Mouse (Mus musculus): ENCODE results near the gene Cdh16. TPM values are rescaled to one million over a fixed set of nuclear protein-coding genes. Genes with fewer than 3 reads are reported as not detected.

Gene Cdh16
- polyA plus RNA-seq, 1 experiment from 2014 or later, result not detected

GRCm38 (mm10) chr8:104638010-104638409 lies 13.8 kb upstream of the Cdh16 start:
- H3K27ac ChIP-seq (ENCODE audit: low read depth, low read length), result no peak overlapping the region
- H3K4me1 ChIP-seq (ENCODE audit: control insufficient read depth, insufficient read depth, low read length), result peaks cover 12% of the 10 kb centered on the region
- H3K27me3 ChIP-seq (replicated peaks; ENCODE audit: control insufficient read depth, insufficient read depth, low read length), result no peaks in the 10 kb centered on the region
- H3K4me2 ChIP-seq (ENCODE audit: low read length), result no peak overlapping the region
- no peak overlapping the region for H3K4me3 ChIP-seq (ENCODE audit: low read depth, low read length)
- no peak overlapping the region for H3K9ac ChIP-seq (ENCODE audit: low read length)
- DNase-seq (ENCODE audit: low spot score), result no peak
- no peaks in the 10 kb centered on the region for H3K9me3 ChIP-seq (replicated peaks; ENCODE audit: control insufficient read depth, low read length)
- peaks cover 25% of the 10 kb centered on the region for H3K36me3 ChIP-seq (ENCODE audit: control insufficient read depth, insufficient read depth, low read length)
- ATAC-seq, result no peak
- WGBS, result 90% methylated on average over 6 of the region's 6 CpGs

DNA sequence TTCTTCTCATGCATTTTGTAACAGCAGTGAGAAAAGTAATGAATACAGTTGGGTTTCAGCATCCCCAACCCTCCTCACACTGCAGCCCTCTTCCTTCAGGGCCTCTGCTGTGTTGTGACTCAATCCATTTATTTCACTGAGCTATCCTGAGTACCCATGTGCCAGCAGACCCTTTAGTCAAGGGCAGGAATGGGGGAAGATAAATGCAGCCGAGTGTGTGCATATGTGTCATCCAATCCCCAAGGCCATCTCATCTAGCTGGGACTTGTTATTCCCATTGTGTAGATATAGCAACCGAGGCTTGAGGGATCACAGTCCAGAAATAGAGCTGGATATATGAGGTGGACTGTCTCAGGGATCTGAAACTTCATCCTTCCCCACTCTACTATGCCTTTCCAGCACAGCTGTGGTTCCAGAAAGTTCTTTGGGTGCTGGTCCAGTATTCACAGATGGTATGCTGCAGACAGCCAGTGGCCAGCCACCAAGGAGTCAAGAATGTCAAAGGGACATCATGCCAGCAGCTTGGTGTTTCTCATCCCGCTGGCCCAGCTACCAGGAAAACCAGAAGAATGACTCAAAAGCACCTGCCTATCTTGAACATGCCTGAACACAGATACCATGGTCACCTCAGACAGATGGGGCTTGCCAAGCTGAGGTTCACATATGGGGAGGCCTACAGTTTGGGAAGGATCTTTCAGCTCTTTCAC lies 11.0 kb upstream of the Cdh16 start:
- no peak overlapping the region for H3K4me3 ChIP-seq (ENCODE audit: low read depth, low read length)
- no peaks in the 10 kb centered on the region for H3K4me1 ChIP-seq (ENCODE audit: control insufficient read depth, insufficient read depth, low read length)
- peaks cover 25% of the 10 kb centered on the region for H3K36me3 ChIP-seq (ENCODE audit: control insufficient read depth, insufficient read depth, low read length)
- H3K27ac ChIP-seq (ENCODE audit: low read depth, low read length), result no peak overlapping the region
- WGBS, result 87% methylated on average over 3 of the region's 3 CpGs
- DNase-seq (ENCODE audit: low spot score) (no peak), ATAC-seq (no peak)
- no peak overlapping the region for H3K9ac ChIP-seq (ENCODE audit: low read length)
- peaks cover 10% of the 10 kb centered on the region for H3K27me3 ChIP-seq (replicated peaks; ENCODE audit: control insufficient read depth, insufficient read depth, low read length)
- H3K9me3 ChIP-seq (replicated peaks; ENCODE audit: control insufficient read depth, low read length), result no peaks in the 10 kb centered on the region
- H3K4me2 ChIP-seq (ENCODE audit: low read length), result no peak overlapping the region

- ATAC-seq, result no peak
- Histone ChIP-seq H3K4me3 (ENCODE audit: low read depth, low read length) (no peak overlapping the region), H3K36me3 (ENCODE audit: control insufficient read depth, insufficient read depth, low read length) (peaks cover 12% of the 10 kb centered on the region), H3K9me3 (replicated peaks; ENCODE audit: control insufficient read depth, low read length) (no peaks in the 10 kb centered on the region), H3K4me1 (ENCODE audit: control insufficient read depth, insufficient read depth, low read length) (no peaks in the 10 kb centered on the region), H3K27me3 (replicated peaks; ENCODE audit: control insufficient read depth, insufficient read depth, low read length) (peaks cover 15% of the 10 kb centered on the region), H3K4me2 (ENCODE audit: low read length) (no peak overlapping the region), H3K9ac (ENCODE audit: low read length) (no peak overlapping the region), H3K27ac (ENCODE audit: low read depth, low read length) (no peak overlapping the region)
- WGBS, result 67% methylated on average over 9 of the region's 9 CpGs
- DNase-seq (ENCODE audit: low spot score), result no peak
Measured at GRCm38 (mm10) chr8:104633156-104633744, 9.1 kb upstream of the Cdh16 start.

DNA sequence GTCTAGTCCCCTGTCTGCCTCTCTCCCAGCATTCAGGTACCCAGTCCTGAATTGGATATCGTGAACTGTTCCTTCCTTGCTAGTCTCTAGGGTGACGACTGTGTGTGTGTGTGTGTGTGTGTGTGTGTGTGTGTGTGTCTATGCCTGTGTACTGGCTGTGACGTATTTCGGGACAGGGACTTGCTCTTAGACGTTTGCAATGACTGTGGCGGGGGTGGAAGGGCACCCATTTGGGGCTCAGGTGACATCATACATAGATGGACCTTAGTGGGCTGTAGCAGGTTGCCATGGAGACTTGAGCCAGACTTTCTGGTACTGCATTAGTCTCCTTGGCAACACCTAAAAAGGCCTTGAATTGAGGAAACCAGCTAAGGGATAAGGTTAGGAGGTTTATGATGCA lies 8.3 kb upstream of the Cdh16 start:
- Histone ChIP-seq H3K4me2 (ENCODE audit: low read length) (no peak overlapping the region), H3K27me3 (replicated peaks; ENCODE audit: control insufficient read depth, insufficient read depth, low read length) (peaks cover 15% of the 10 kb centered on the region), H3K4me1 (ENCODE audit: control insufficient read depth, insufficient read depth, low read length) (no peaks in the 10 kb centered on the region), H3K9ac (ENCODE audit: low read length) (no peak overlapping the region), H3K36me3 (ENCODE audit: control insufficient read depth, insufficient read depth, low read length) (peaks cover 9% of the 10 kb centered on the region), H3K4me3 (ENCODE audit: low read depth, low read length) (no peak overlapping the region), H3K27ac (ENCODE audit: low read depth, low read length) (no peak overlapping the region), H3K9me3 (replicated peaks; ENCODE audit: control insufficient read depth, low read length) (no peaks in the 10 kb centered on the region)
- peak; percentile 45 for DNase-seq (ENCODE audit: low spot score)
- peak; percentile 21; the same call in 1 of the 2 replicates for ATAC-seq
- 62% methylated on average over 6 of the region's 6 CpGs for WGBS

GRCm38 (mm10) chr8:104631975-104632374 lies 7.8 kb upstream of the Cdh16 start:
- DNase-seq (ENCODE audit: low spot score) (no peak), ATAC-seq (no peak)
- H3K4me2 ChIP-seq (ENCODE audit: low read length), result no peak overlapping the region
- no peak overlapping the region for H3K9ac ChIP-seq (ENCODE audit: low read length)
- peaks cover 15% of the 10 kb centered on the region for H3K27me3 ChIP-seq (replicated peaks; ENCODE audit: control insufficient read depth, insufficient read depth, low read length)
- no peaks in the 10 kb centered on the region for H3K4me1 ChIP-seq (ENCODE audit: control insufficient read depth, insufficient read depth, low read length)
- 40% methylated on average over 5 of the region's 5 CpGs for WGBS
- no peak overlapping the region for H3K4me3 ChIP-seq (ENCODE audit: low read depth, low read length)
- no peaks in the 10 kb centered on the region for H3K9me3 ChIP-seq (replicated peaks; ENCODE audit: control insufficient read depth, low read length)
- peaks cover 9% of the 10 kb centered on the region for H3K36me3 ChIP-seq (ENCODE audit: control insufficient read depth, insufficient read depth, low read length)
- H3K27ac ChIP-seq (ENCODE audit: low read depth, low read length), result no peak overlapping the region

GRCm38 (mm10) chr8:104630981-104631663 lies 6.9 kb upstream of the Cdh16 start, which contains the start of gene Rrad:
Gene Rrad, minus strand, starts transcription at chr8:104631327.
- Histone ChIP-seq H3K4me3 (ENCODE audit: low read depth, low read length) (peak within 1 kb of the TSS; percentile 30), H3K9ac (ENCODE audit: low read length) (peak within 1 kb of the TSS; percentile 47), H3K9me3 (replicated peaks; ENCODE audit: control insufficient read depth, low read length) (no peaks in the 10 kb centered on the region), H3K36me3 (ENCODE audit: control insufficient read depth, insufficient read depth, low read length) (peaks cover 9% of the 10 kb centered on the region), H3K27ac (ENCODE audit: low read depth, low read length) (no peak within 1 kb of the TSS), H3K4me1 (ENCODE audit: control insufficient read depth, insufficient read depth, low read length) (no peaks in the 10 kb centered on the region), H3K4me2 (ENCODE audit: low read length) (peak within 1 kb of the TSS; percentile 60), H3K27me3 (replicated peaks; ENCODE audit: control insufficient read depth, insufficient read depth, low read length) (peaks cover 15% of the 10 kb centered on the region)
- DNase-seq (ENCODE audit: low spot score) (peak; percentile 42), ATAC-seq (peak; percentile 68)
- WGBS, result under 1% methylated on average over 25 of the region's 28 CpGs

DNA sequence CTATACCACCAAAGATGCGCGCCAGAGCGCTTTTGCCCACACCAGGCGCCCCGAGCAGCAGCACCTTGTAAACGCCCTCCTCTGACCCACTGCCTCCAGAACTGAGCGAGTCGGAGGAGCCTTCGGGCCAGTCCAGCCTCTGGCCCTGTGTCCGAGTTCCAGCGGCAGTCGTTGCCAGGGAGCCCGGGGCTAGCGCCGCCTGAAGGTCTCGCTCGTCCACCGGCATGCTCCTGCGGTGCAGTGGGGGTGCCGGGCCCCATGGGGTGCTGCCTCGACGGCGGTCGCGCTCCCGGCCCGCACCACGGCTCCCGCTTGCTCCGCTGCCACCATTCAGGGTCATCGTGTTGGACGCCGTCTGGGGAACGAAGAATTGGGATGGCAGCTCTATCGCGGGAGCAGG lies 6.4 kb upstream of the Cdh16 start:
- under 1% methylated on average over 36 of the region's 36 CpGs for WGBS
- peak overlapping the region; percentile 47 for H3K9ac ChIP-seq (ENCODE audit: low read length)
- no peaks in the 10 kb centered on the region for H3K9me3 ChIP-seq (replicated peaks; ENCODE audit: control insufficient read depth, low read length)
- DNase-seq (ENCODE audit: low spot score), result no peak
- peak overlapping the region; percentile 60 for H3K4me2 ChIP-seq (ENCODE audit: low read length)
- H3K36me3 ChIP-seq (ENCODE audit: control insufficient read depth, insufficient read depth, low read length), result peaks cover 8% of the 10 kb centered on the region
- peak; percentile 27 for ATAC-seq
- no peak overlapping the region for H3K27ac ChIP-seq (ENCODE audit: low read depth, low read length)
- H3K27me3 ChIP-seq (replicated peaks; ENCODE audit: control insufficient read depth, insufficient read depth, low read length), result peaks cover 15% of the 10 kb centered on the region
- no peaks in the 10 kb centered on the region for H3K4me1 ChIP-seq (ENCODE audit: control insufficient read depth, insufficient read depth, low read length)
- H3K4me3 ChIP-seq (ENCODE audit: low read depth, low read length), result peak overlapping the region; percentile 30

DNA sequence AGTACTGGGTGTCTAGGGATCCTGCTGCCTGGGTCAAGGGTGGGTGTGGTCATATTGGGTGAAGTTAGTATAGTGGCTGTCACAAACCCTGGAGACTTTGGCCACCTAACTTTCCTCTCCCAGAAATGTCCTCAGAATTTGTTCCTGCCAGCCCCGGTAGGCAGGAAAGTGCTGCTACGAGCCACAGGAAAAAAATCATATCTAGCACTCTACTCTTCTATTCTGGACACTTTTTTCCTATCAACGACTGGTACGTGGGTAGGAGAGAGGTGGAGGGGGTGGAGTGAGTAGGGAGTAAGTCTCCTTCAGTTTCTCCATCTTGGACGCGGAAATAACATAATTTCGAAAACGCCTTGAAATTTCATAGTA lies 5.9 kb upstream of the Cdh16 start:
- Histone ChIP-seq H3K27ac (ENCODE audit: low read depth, low read length) (no peak overlapping the region), H3K4me1 (ENCODE audit: control insufficient read depth, insufficient read depth, low read length) (no peaks in the 10 kb centered on the region), H3K4me3 (ENCODE audit: low read depth, low read length) (no peak overlapping the region), H3K9me3 (replicated peaks; ENCODE audit: control insufficient read depth, low read length) (no peaks in the 10 kb centered on the region), H3K27me3 (replicated peaks; ENCODE audit: control insufficient read depth, insufficient read depth, low read length) (peaks cover 15% of the 10 kb centered on the region), H3K9ac (ENCODE audit: low read length) (no peak overlapping the region), H3K4me2 (ENCODE audit: low read length) (peak overlapping the region; percentile 60; the same call in 1 of the 2 replicates), H3K36me3 (ENCODE audit: control insufficient read depth, insufficient read depth, low read length) (peaks cover 3% of the 10 kb centered on the region)
- DNase-seq (ENCODE audit: low spot score) (no peak), ATAC-seq (no peak)
- WGBS, result 37% methylated on average over 8 of the region's 8 CpGs

Data from forebrain, embryonic 14.5 days (tissue).